Mouse (Mus musculus): ENCODE results near the gene Akap9. TPM values are rescaled to one million over a fixed set of nuclear protein-coding genes. Genes with fewer than 3 reads are reported as not detected.
"Not testable (repeated sequence)": the region's sequence is repeated elsewhere in the genome, so short reads cannot be mapped to it uniquely, and the experiment has no call there.

Akap9 gene
- total RNA-seq, 2 experiments from 2014 or later = 71.0 to 84.4 TPM

GRCm38 (mm10) chr5:3954541-3954940 lies 26.7 kb downstream of the Akap9 start:
- intact Hi-C loops (cut with DNase I) = no loop called here
- no peak for DNase-seq (ENCODE audit: low spot score in 2 of 2)

DNA sequence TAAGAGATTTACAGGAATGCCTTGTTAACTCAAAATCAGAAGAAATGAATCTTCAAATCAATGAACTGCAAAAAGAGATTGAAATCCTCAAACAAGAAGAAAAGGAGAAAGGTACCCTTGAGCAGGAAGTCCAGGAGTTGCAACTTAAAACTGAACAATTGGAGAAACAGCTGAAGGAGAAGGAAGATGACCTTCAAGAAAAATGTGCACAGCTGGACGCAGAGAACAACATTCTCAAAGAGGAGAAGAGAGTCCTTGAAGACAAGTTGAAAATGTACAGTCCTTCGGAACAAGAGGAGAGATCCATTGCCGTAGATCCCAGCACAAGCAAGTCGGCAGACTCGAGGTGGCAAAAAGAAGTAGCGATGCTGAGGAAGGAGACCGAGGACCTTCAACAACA lies 33.4 kb downstream of the Akap9 start:
- intact Hi-C loops (cut with DNase I) = no loop called here
- no peak for DNase-seq (ENCODE audit: low spot score in 2 of 2)

GRCm38 (mm10) chr5:3968415-3968814 lies 40.6 kb downstream of the Akap9 start:
- intact Hi-C loops (cut with DNase I) = no loop called here
- no peak for DNase-seq (ENCODE audit: low spot score in 2 of 2)

GRCm38 (mm10) chr5:3969114-3969513 lies 41.3 kb downstream of the Akap9 start:
- intact Hi-C loops (cut with DNase I) = no loop called here
- DNase-seq (ENCODE audit: low spot score in 2 of 2) = no peak

DNA sequence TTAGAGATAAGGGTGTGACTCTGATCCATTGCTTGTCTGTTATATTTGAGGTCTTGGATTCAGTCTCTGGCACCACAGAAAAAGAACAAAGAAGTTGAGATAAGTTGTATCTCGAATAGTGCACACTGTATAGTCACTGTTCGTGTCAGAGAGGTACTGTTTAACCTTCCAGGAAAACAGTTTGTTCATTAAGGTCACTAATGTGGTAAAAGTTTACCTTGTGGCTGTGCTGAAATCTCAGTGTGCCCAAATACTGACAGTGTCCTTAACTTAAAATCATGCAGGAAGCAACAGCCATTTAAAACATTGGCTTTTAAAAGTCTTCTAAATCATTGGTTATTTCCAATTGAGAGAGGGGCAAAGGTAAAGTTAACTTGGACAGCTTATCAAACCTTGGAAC lies 43.1 kb downstream of the Akap9 start:
- intact Hi-C loops (cut with DNase I) = no loop called here

DNA sequence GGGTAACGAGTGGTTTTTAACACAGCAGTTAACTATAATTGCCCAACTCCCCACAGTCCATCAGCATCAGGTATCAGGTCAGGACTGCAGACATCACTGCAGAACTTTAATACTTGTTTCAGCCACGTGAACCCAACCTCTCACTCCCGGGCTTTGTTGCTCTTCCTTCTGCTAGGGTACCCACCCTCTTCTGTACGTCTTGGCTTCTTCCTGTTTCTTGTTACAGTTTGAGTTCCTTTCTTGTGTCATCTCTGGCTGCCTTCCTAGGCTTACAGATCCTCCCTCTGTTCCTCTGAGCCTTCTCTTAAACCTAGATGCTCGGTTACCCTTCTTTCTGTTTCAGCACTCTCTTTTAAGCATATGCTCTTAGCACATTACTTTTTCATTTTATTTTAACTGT lies 45.9 kb downstream of the Akap9 start:
- intact Hi-C loops (cut with DNase I) = no loop called here
- DNase-seq (ENCODE audit: low spot score in 2 of 2) = no peak

More for the DNA sequence above, 43.1 kb downstream of the Akap9 start:
- no peak for DNase-seq (ENCODE audit: low spot score in 2 of 2)

- intact Hi-C loops (cut with DNase I) = no loop called here
- no peak for DNase-seq (ENCODE audit: low spot score in 2 of 2)
These were observed 47.0 kb downstream of the Akap9 start for GRCm38 (mm10) chr5:3974896-3975295.

DNA sequence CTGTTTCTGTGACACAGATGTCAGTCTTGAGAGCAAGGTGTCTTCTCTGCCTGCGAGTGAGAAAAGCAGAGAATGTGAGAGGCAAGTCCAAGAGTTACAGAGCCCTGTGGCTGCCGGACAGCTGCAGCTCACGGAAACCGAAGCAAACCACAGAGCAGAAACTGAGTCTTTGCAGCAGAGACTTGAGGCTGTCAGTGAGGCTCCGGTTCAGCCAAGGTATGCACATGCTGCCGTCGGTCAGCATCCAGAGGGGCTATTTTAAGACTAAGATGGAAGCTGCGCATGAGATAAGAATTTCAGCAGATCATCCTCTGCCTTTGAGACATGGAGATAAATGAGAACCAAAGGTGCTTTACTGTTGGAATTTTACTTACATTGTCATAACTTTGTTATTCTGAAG lies 48.3 kb downstream of the Akap9 start:
- no peak for DNase-seq (ENCODE audit: low spot score in 2 of 2)
- intact Hi-C loops (cut with DNase I) = no loop called here

- intact Hi-C loops (cut with DNase I) = no loop called here
- no peak for DNase-seq (ENCODE audit: low spot score in 2 of 2)
These were observed 50.0 kb downstream of the Akap9 start for GRCm38 (mm10) chr5:3977904-3978303.

DNA sequence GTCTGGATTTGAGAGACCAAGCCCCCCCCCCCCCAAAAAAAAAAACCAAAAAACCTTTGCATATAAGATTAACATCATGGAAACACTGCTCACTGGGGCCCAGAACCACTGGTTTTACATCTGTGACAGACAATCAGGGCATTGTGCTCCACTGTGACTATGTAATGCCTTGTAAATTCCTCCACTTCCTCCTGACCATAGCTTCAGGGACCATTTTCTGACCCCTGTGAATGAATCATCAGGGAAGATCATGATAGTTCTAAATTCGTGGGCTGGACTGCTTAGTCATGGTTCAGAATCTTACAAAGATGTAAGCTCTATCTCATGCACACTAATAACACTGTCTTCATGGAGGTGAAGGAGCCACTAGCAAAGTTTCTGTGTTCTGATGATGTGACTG lies 61.8 kb downstream of the Akap9 start:
- intact Hi-C loops (cut with DNase I) = no loop called here
- DNase-seq (ENCODE audit: low spot score in 2 of 2) = no peak

- intact Hi-C loops (cut with DNase I) = no loop called here
- no peak for DNase-seq (ENCODE audit: low spot score in 2 of 2)
These were observed 62.6 kb downstream of the Akap9 start for GRCm38 (mm10) chr5:3990499-3990898.

DNA sequence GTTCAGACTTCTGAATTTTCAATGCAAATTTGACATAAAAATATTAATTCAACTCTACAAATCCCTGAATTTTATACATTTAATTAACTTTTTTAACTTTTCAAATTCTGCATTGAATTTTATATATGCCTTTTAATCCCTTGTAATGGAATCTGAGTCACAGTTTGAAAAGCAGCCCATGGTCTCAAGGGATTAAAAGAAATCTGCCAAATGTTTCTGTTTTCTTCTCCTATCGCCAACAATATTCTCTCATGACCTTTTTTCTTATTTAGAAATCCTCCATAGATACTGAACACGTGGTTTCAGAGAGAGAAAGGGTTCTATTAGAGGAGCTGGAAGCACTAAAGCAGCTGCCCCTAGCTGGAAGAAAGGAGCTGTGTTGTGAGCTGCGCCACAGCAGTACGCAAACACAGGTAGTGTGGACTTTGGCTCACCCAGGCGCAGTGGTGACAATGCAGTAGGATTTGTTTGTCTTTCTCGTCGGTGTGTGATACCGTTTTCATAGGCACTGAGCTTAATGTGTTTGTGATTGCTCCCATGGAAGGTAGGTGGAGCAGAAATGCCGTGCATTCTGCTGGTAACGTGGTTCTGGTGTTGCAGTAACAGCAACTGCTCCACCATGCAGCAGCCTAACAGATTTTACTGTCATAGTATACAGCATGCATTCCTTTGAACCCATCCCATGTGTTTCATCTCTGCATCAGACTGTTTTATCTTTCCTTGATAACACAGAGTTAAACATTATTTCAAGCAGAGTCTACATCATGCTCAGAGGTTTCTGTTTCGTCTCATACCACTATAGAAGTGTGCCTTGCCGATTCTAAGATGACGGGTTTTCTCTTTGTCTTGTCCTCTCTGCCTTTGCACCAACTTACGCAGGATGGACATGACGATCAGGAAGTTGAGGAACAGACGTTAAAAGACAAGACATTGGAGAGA lies 76.9 kb downstream of the Akap9 start:
- intact Hi-C loops (cut with DNase I) = no loop called here
- no peak for DNase-seq (ENCODE audit: low spot score in 2 of 2)

GRCm38 (mm10) chr5:4006606-4007005 lies 78.8 kb downstream of the Akap9 start:
- DNase-seq (ENCODE audit: low spot score in 2 of 2) = no peak
- intact Hi-C loops (cut with DNase I) = no loop called here

DNA sequence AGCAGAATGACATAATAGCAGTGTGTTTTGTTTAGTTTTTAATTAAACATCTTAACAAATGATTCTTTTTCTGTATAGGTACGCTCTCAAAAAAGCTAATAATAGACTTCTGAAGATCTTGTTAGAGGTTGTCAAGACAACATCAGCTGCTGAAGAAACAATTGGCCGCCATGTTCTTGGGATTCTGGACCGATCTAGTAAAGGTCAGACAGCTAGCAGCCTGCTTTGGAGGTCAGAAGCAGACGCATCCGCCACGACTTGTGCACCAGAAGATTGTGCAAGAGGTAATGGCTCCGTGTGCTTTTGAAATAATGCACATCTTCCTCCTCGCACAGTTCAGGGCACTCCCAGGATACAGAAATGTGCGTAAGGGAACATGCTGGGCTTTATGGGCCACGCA lies 80.4 kb downstream of the Akap9 start:
- intact Hi-C loops (cut with DNase I) = no loop called here
- DNase-seq (ENCODE audit: low spot score in 2 of 2) = no peak

- no peak for DNase-seq (ENCODE audit: low spot score in 2 of 2)
- intact Hi-C loops (cut with DNase I) = no loop called here
These were observed 81.7 kb downstream of the Akap9 start for GRCm38 (mm10) chr5:4009540-4009939.

DNA sequence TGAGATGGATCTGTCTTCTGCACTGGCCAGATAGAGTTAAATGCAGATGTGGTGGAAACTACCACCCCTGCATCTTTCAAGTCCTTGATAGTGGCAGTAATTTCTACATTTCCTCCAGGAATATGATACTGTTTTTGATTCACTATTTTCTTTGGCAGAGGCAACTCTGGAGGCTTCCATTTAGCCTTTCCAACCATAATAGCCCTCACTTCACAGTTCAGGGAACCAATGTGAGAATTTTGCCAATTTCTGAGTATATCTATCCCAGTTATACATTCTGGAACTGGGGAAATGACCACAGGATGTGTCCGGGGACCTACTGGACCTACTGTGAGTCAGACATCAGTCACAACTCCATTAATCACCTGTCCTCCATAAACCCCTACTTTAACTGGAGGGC lies 89.8 kb downstream of the Akap9 start:
- DNase-seq (ENCODE audit: low spot score in 2 of 2); intact Hi-C loops (cut with DNase I): not testable (repeated sequence)

DNA sequence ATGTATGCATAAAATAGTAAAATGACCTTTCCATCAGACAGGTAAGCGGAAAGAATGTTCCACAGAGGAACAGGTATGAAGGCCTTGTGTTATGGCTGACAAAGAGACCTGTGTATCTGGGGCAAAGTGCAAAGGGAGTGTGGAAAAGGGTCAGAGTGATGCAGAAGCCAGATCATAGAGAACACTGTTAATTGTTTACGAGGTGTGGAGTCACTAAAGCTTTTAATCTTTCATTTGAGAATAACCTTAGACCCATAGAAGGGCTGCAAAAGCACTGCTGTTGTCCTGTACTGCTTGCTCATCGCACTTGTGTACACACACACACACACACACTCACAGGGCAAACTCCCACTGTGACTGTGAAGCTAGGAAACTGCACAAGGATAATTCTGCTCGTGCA lies 91.5 kb downstream of the Akap9 start:
- no peak for DNase-seq (ENCODE audit: low spot score in 2 of 2)
- intact Hi-C loops (cut with DNase I) = no loop called here

DNA sequence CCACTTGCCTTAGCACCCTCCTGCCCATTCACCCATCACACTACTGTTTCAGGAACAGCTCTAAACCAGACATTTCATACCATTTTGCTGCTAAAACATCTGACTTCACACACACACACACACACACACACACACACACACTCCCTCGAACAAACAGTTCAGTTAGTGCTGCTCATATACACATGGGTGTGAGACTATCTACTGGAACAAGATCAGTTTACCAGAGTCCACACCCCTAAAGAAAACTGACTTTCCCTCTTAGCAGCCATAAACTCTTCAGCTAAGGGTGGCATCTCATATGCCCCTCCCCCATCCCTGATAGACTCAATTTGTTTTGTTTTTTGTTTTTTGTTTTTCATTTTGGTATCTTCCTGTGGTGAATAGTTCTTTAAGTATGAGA lies 92.2 kb downstream of the Akap9 start:
- no peak for DNase-seq (ENCODE audit: low spot score in 2 of 2)
- intact Hi-C loops (cut with DNase I) = no loop called here

- DNase-seq (ENCODE audit: low spot score in 2 of 2) = no peak
- intact Hi-C loops (cut with DNase I) = no loop called here
These were observed 95.3 kb downstream of the Akap9 start for GRCm38 (mm10) chr5:4023186-4023585.

DNA sequence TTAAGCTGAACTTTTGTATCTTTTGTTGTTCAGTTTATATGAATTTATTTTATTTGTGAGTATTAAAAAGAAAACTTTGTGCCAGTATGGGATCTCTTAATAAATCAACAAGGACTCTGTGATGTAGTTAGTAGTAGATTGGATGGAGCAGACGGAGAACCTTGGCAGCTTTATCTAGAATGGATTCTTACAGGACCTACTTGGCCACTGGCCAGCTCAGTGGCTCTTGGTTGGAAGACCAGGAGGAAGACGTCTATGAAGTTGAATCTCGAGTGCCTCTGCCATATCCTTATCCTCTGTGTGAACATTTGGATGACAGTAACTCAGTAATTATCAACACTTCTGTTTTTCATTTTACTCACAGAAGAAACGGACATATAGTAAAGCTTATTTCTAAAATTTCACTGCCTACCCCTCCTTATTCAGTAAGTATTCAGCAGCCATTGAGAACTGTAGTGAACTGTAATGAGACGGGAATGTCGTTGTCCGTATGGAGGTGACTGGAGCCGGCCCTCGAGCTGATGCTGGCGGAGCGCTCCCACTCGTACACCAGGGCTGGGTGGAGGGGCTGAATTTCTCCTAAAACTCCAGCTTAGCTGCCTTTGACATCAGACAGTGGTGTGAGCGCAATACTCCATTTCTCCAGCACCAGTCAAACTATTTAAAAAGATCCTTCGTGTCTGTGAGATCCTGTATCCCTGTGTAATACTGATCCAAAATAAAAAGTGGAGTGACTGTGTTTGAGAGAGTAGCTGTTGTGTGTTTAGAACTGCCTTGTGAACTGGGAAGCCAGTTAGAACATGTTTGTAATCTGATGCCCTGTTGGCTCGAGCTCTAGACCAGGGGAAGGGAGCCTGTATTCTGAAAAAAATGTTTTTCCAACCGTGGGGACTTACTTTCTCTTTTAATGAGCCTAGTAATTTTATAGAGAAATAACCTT lies 96.2 kb downstream of the Akap9 start:
- intact Hi-C loops (cut with DNase I) = no loop called here
- DNase-seq (ENCODE audit: low spot score in 2 of 2) = no peak

Measured in left cerebral cortex, postnatal 14 days (tissue).